Mouse (Mus musculus): ENCODE measurements at regions not wholly inside any gene's neighbourhood (a gene's known extent, or its start where the extent isn't known, plus 50 kb on each side); places are given as distances from the start of the nearest gene placed in this dataset.

DNA sequence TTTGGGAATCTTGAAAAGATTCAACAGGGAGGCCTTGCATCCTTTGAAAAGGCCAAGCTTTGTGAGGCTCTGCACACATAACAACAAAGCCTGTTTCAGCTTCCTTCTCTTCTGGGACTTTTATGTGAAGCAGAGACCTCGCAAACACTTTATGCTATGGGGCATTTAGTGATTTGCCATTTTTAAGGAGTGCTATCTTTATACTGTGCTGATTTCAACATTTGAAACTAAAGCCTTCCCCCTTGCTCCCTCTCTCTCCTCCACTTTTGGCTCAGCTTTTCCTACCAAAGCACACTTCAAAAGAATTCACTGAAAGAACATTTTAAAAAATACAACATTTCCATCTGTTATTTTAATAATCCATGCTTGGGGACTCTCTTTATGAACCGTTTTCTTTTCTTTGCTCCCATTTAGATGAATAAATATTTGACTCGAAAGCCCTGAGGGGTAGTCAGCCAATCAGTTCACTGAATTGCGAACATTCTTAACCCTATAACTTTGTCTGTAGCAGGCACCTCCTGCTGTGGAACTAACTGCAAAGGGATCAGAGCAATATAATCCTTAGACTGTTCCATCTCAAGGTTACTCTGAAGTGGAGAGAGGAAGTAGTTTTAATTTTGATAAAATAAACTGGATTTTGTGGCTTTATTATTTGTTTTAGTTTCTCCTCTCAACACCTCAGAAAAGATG lies 74.2 kb upstream of the Gorab start:
- ATAC-seq: no peak
- H3K4me2 ChIP-seq (ENCODE audit: low read depth): no peak overlapping the region
- no peaks in the 10 kb centered on the region for H3K9me3 ChIP-seq (ENCODE audit: low read length)
- H3K27me3 ChIP-seq (ENCODE audit: insufficient read depth, low read length): no peaks in the 10 kb centered on the region
- DNase-seq: no peak
- no peak overlapping the region for H3K9ac ChIP-seq
- WGBS: 36% methylated on average over 4 of the region's 4 CpGs
- H3K4me1 ChIP-seq (ENCODE audit: insufficient read depth): no peaks in the 10 kb centered on the region
- no peak overlapping the region for H3K4me3 ChIP-seq (ENCODE audit: low read depth, low read length)
- H3K27ac ChIP-seq (ENCODE audit: low read depth, low read length): no peak overlapping the region
- H3K36me3 ChIP-seq (ENCODE audit: insufficient read depth): no peaks in the 10 kb centered on the region
- TF ChIP-seq CTCF (IDR thresholded peaks at IDR 0.05; ENCODE audit: low read depth): no peak

DNA sequence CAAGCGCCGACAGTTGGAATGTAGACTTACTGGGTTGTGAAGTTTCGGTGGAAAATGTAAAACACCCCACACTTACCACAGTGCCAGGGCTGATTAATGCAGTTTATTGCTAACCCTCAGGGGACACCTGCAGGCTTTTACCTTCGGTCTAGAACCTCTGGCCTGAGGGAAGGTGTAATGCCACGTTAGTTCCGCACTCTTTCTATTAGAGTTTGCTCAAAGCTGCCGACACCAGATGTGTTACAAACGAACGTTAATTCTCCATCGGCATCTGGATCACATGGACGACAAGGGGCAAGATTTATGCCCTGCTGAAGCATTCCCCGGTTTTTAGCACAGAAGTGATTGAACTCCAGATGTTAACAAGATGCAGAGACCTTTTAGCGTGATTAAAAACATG lies 57.7 kb upstream of the Gorab start:
- no peak overlapping the region for H3K27ac ChIP-seq (ENCODE audit: low read depth, low read length)
- H3K36me3 ChIP-seq (ENCODE audit: insufficient read depth): no peaks in the 10 kb centered on the region
- no peak for TF ChIP-seq CTCF (IDR thresholded peaks at IDR 0.05; ENCODE audit: low read depth)
- no peak for ATAC-seq
- H3K9ac ChIP-seq: no peak overlapping the region
- WGBS: 90% methylated on average over 13 of the region's 13 CpGs
- H3K4me1 ChIP-seq (ENCODE audit: insufficient read depth): no peaks in the 10 kb centered on the region
- no peak overlapping the region for H3K4me3 ChIP-seq (ENCODE audit: low read depth, low read length)
- no peaks in the 10 kb centered on the region for H3K9me3 ChIP-seq (ENCODE audit: low read length)
- no peaks in the 10 kb centered on the region for H3K27me3 ChIP-seq (ENCODE audit: insufficient read depth, low read length)
- no peak overlapping the region for H3K4me2 ChIP-seq (ENCODE audit: low read depth)
- DNase-seq: no peak

DNA sequence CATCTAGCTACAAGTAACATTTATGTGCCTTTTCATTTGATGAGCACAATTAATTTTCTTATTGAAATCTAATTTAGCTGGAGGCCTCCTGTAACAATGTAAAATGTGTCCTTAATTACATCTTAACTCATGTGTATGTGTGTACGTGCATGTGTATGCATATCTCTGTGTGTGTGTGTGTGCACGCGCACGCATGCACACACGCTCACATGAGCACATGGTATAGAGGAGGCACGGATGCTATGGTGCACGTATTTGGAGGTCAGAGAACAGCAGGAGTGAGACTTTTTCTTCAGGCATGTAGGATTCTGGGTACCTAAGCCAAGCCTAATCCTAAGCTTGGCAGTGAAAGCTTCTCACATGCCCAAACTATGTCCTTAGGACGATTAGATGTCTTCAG lies 52.9 kb upstream of the Gorab start:
- Histone ChIP-seq H3K27ac (ENCODE audit: low read depth, low read length) (no peak overlapping the region), H3K4me1 (ENCODE audit: insufficient read depth) (no peaks in the 10 kb centered on the region), H3K36me3 (ENCODE audit: insufficient read depth) (no peaks in the 10 kb centered on the region), H3K4me2 (ENCODE audit: low read depth) (no peak overlapping the region), H3K9me3 (ENCODE audit: low read length) (no peaks in the 10 kb centered on the region), H3K4me3 (ENCODE audit: low read depth, low read length) (no peak overlapping the region), H3K9ac (no peak overlapping the region), H3K27me3 (ENCODE audit: insufficient read depth, low read length) (no peaks in the 10 kb centered on the region)
- DNase-seq (no peak), ATAC-seq (no peak)
- no peak for TF ChIP-seq CTCF (IDR thresholded peaks at IDR 0.05; ENCODE audit: low read depth)
- WGBS: 88% methylated on average over 8 of the region's 8 CpGs
